Mouse (Mus musculus) bone marrow macrophage, adult 2 months (primary cell): ENCODE data around the gene Ywhah.
"Not testable (repeated sequence)": the region's sequence is repeated elsewhere in the genome, so short reads cannot be mapped to it uniquely, and the experiment has no call there.

Experiments
- CTCF ChIP-seq: IDR thresholded peaks from 2 replicates; pipeline ENCODE4 v1.5.1; 2012; ENCODE audit warnings: low read depth, mild to moderate bottlenecking, low read length, moderate library complexity
- POLR2A ChIP-seq: IDR thresholded peaks from 2 replicates; pipeline ENCODE4 v1.6.1; 2012; ENCODE audit warnings: mild to moderate bottlenecking, low read depth, low read length, borderline replicate concordance

- not testable (repeated sequence) for TF ChIP-seq CTCF, POLR2A
These were observed 15.0 kb downstream of the Ywhah start for GRCm38 (mm10) chr5:33033633-33034032.
